In genomic region chr11:23634573-23634972, GRCm38 (mm10) we compare ENCODE assay signal across 18 mouse cellular contexts. TPM values are rescaled to one million over a fixed set of nuclear protein-coding genes. Genes with fewer than 3 reads are reported as not detected.
DNase-seq lines count a peak whose midpoint lies in the region; ATAC-seq and TF ChIP-seq lines count a peak whose summit lies in the region.
"Had no signal": no experiment of that assay in that cellular context is flagged by ENCODE, and none has a peak within 500 bp of the region (broad histone marks: within the 10 kb centered on the region; RNA-seq: fewer than 3 reads in every experiment).

No protein-coding gene starts in this region.

- no peaks in the 10 kb centered on the region for H3K9me3 ChIP-seq in erythroblast, embryonic 14.5 days (ENCODE audit: control insufficient read depth, low read length)
- H3K9me3 ChIP-seq in midbrain, postnatal 0 days (ENCODE audit: low read length) = no peaks in the 10 kb centered on the region
- no peaks in the 10 kb centered on the region for H3K9me3 ChIP-seq in midbrain, embryonic 11.5 days (ENCODE audit: control insufficient read depth, low read length)
- no peaks in the 10 kb centered on the region for H3K9me3 ChIP-seq in liver, embryonic 12.5 days (replicated peaks)
- H3K9me3 ChIP-seq: embryonic facial prominence, embryonic 12.5 days; G1E; limb, embryonic 13.5 days; midbrain, embryonic 10.5 days; neural tube, embryonic 12.5 days; stomach, embryonic 15.5 days had no signal

- peak; percentile 5 for DNase-seq in midbrain, postnatal 0 days (ENCODE audit: low spot score)
- no peak for DNase-seq in midbrain, embryonic 11.5 days (ENCODE audit: low spot score, missing footprints)
- no peak for DNase-seq in lung, postnatal 25 days (ENCODE audit: low spot score)
- DNase-seq in left cerebral cortex, adult 8-10 months (ENCODE audit: low spot score in 2 of 2) = no peak
- DNase-seq: adrenal gland, postnatal 14 days; B cell, adult 2 months; heart, adult 11 months; kidney, adult 8-10 months; thymus, postnatal 25 days had no signal

- H3K27me3 ChIP-seq in erythroblast, embryonic 14.5 days (ENCODE audit: control insufficient read depth) = no peaks in the 10 kb centered on the region
- no peaks in the 10 kb centered on the region for H3K27me3 ChIP-seq in midbrain, postnatal 0 days (ENCODE audit: insufficient read depth, low read length)
- no peaks in the 10 kb centered on the region for H3K27me3 ChIP-seq in midbrain, embryonic 11.5 days (ENCODE audit: control insufficient read depth, insufficient read depth, low read length)
- no peaks in the 10 kb centered on the region for H3K27me3 ChIP-seq in liver, embryonic 12.5 days (replicated peaks)
- H3K27me3 ChIP-seq: embryonic facial prominence, embryonic 12.5 days; limb, embryonic 13.5 days; neural tube, embryonic 12.5 days; stomach, embryonic 15.5 days had no signal

- ATAC-seq in erythroblast, adult 5-6 weeks (replicated peaks; ENCODE audit: low FRiP score, poor library complexity, severe bottlenecking) = no peak
- ATAC-seq in midbrain, postnatal 0 days (ENCODE audit: low FRiP score) = no peak
- ATAC-seq in midbrain, embryonic 11.5 days (ENCODE audit: low FRiP score) = no peak
- ATAC-seq in liver, embryonic 12.5 days = no peak

- H3K4me2 ChIP-seq in midbrain, postnatal 0 days (ENCODE audit: low read depth, low read length, poor library complexity, severe bottlenecking) = no peak overlapping the region
- no peak overlapping the region for H3K4me2 ChIP-seq in midbrain, embryonic 11.5 days
- peak overlapping the region; percentile 91 for H3K4me2 ChIP-seq in liver, embryonic 12.5 days

- no peak overlapping the region for H3K9ac ChIP-seq in midbrain, postnatal 0 days (replicated peaks; ENCODE audit: low read length, poor library complexity, severe bottlenecking)
- H3K9ac ChIP-seq in midbrain, embryonic 11.5 days (ENCODE audit: low read length) = no peak overlapping the region
- no peak overlapping the region for H3K9ac ChIP-seq in liver, embryonic 12.5 days

- no peaks in the 10 kb centered on the region; the same call in 1 of the 2 replicates for H3K36me3 ChIP-seq in erythroblast, embryonic 14.5 days (ENCODE audit: control insufficient read depth)
- no peaks in the 10 kb centered on the region for H3K36me3 ChIP-seq in midbrain, postnatal 0 days (ENCODE audit: insufficient read depth, low read length)
- H3K36me3 ChIP-seq in midbrain, embryonic 11.5 days (ENCODE audit: control insufficient read depth, insufficient read depth, low read length) = no peaks in the 10 kb centered on the region
- peaks cover 18% of the 10 kb centered on the region for H3K36me3 ChIP-seq in liver, embryonic 12.5 days
- H3K36me3 ChIP-seq: stomach, embryonic 15.5 days had no signal

- H3K4me1 ChIP-seq in erythroblast, embryonic 14.5 days (ENCODE audit: control insufficient read depth) = peaks cover 20% of the 10 kb centered on the region
- H3K4me1 ChIP-seq in midbrain, postnatal 0 days (ENCODE audit: insufficient read depth, low read length) = no peaks in the 10 kb centered on the region
- no peaks in the 10 kb centered on the region for H3K4me1 ChIP-seq in midbrain, embryonic 11.5 days (ENCODE audit: control insufficient read depth, insufficient read depth, low read length)
- peaks cover 14% of the 10 kb centered on the region for H3K4me1 ChIP-seq in liver, embryonic 12.5 days
- H3K4me1 ChIP-seq: limb, embryonic 13.5 days had no signal

- no peak for TF ChIP-seq CTCF in midbrain, postnatal 0 days (IDR thresholded peaks at IDR 0.05)

- H3K4me3 ChIP-seq in erythroblast, embryonic 14.5 days (replicated peaks) = peak overlapping the region; percentile 6
- H3K4me3 ChIP-seq in midbrain, postnatal 0 days (ENCODE audit: low read depth, low read length) = no peak overlapping the region
- H3K4me3 ChIP-seq in midbrain, embryonic 11.5 days (ENCODE audit: low read depth, low read length) = no peak overlapping the region
- peak overlapping the region; percentile 85; the same call in 1 of the 2 replicates for H3K4me3 ChIP-seq in liver, embryonic 12.5 days

- no peak overlapping the region for H3K27ac ChIP-seq in midbrain, postnatal 0 days (ENCODE audit: low read depth, low read length)
- H3K27ac ChIP-seq in midbrain, embryonic 11.5 days (ENCODE audit: low read depth, low read length) = no peak overlapping the region
- 0 out of 2 replicates have a peak overlapping the region, but pooled peaks have one; percentile 20 for H3K27ac ChIP-seq in liver, embryonic 12.5 days
- H3K27ac ChIP-seq: embryonic facial prominence, embryonic 12.5 days; limb, embryonic 13.5 days; midbrain, embryonic 10.5 days had no signal

- WGBS in midbrain, postnatal 0 days = 69% methylated on average over 8 of the region's 8 CpGs
- 81% methylated on average over 8 of the region's 8 CpGs for WGBS in midbrain, embryonic 11.5 days
- WGBS in liver, embryonic 12.5 days (ENCODE audit: insufficient replicate concordance) = 43% methylated on average over 8 of the region's 8 CpGs

RNA-seq across cellular contexts. Expression of gene 0610010F05Rik, which starts 1.1 kb away (rescaled TPM):
- polyA plus RNA-seq in erythroblast, embryonic 14.5 days (2012) = 0.05 and 0.06 TPM in 2 replicates
- 4.6 and 23.8 TPM in 2 replicates for total RNA-seq in erythroblast, adult 5-6 weeks (2015; ENCODE audit: low replicate concordance)
- 4.7 and 5.2 TPM in 2 replicates for total RNA-seq in erythroblast, adult 5-6 weeks (2017; ENCODE audit: low replicate concordance)
- 71.8 and 108 TPM in 2 replicates for total RNA-seq in midbrain, postnatal 0 days (2014; rRNA removed)
- polyA plus RNA-seq in midbrain, postnatal 0 days (2015; fragmentation: Nextera tagmentation; extraction: Ambion mirVana) = 125 and 130 TPM in 2 replicates
- 65.3 and 72.5 TPM in 2 replicates for polyA plus RNA-seq in midbrain, embryonic 11.5 days (2014; fragmentation: Nextera tagmentation; extraction: Ambion mirVana)
- 17.0 and 18.1 TPM in 2 replicates for polyA plus RNA-seq in liver, embryonic 12.5 days (2016; fragmentation: Nextera tagmentation; extraction: Ambion mirVana)
- total RNA-seq in left cerebral cortex, adult 8-10 months (2022) = 10 to 100 TPM; 35.6 to 41.9 (median 37.1) TPM

RNA-seq across cellular contexts. Expression of gene Pus10, which starts 30.9 kb away (rescaled TPM):
- polyA plus RNA-seq in erythroblast, embryonic 14.5 days (2012) = 0.07 and 0.21 TPM in 2 replicates
- total RNA-seq in erythroblast, adult 5-6 weeks (2015; ENCODE audit: low replicate concordance) = 7.7 and 16.3 TPM in 2 replicates
- total RNA-seq in erythroblast, adult 5-6 weeks (2017; ENCODE audit: low replicate concordance) = 8.9 and 9.2 TPM in 2 replicates
- total RNA-seq in midbrain, postnatal 0 days (2014; rRNA removed) = 11.2 and 13.6 TPM in 2 replicates
- 7.7 and 9.5 TPM in 2 replicates for polyA plus RNA-seq in midbrain, postnatal 0 days (2015; fragmentation: Nextera tagmentation; extraction: Ambion mirVana)
- polyA plus RNA-seq in midbrain, embryonic 11.5 days (2014; fragmentation: Nextera tagmentation; extraction: Ambion mirVana) = 19.1 and 20.7 TPM in 2 replicates
- polyA plus RNA-seq in liver, embryonic 12.5 days (2016; fragmentation: Nextera tagmentation; extraction: Ambion mirVana) = 21.8 and 22.6 TPM in 2 replicates
- total RNA-seq in left cerebral cortex, adult 8-10 months (2022) = 10 to 100 TPM; 12.2 to 18.0 (median 15.9) TPM

RNA-seq across cellular contexts. Expression of gene Pex13, which starts 31.2 kb away (rescaled TPM):
- 0.09 and 0.11 TPM in 2 replicates for polyA plus RNA-seq in erythroblast, embryonic 14.5 days (2012)
- total RNA-seq in erythroblast, adult 5-6 weeks (2015; ENCODE audit: low replicate concordance) = 4.2 and 6.9 TPM in 2 replicates
- 2.5 and 2.6 TPM in 2 replicates for total RNA-seq in erythroblast, adult 5-6 weeks (2017; ENCODE audit: low replicate concordance)
- total RNA-seq in midbrain, postnatal 0 days (2014; rRNA removed) = 17.9 and 24.6 TPM in 2 replicates
- 23.6 and 24.8 TPM in 2 replicates for polyA plus RNA-seq in midbrain, postnatal 0 days (2015; fragmentation: Nextera tagmentation; extraction: Ambion mirVana)
- polyA plus RNA-seq in midbrain, embryonic 11.5 days (2014; fragmentation: Nextera tagmentation; extraction: Ambion mirVana) = 45.0 and 49.3 TPM in 2 replicates
- 15.0 and 18.0 TPM in 2 replicates for polyA plus RNA-seq in liver, embryonic 12.5 days (2016; fragmentation: Nextera tagmentation; extraction: Ambion mirVana)
- 10 to 100 TPM; 18.2 to 29.2 (median 23.8) TPM for total RNA-seq in left cerebral cortex, adult 8-10 months (2022)

Comparison
In these comparisons a context has a peak if more than half of its experiments do, and no peak if none do; other contexts are left out.
1. H3K4me3 ChIP-seq: peak in erythroblast, embryonic 14.5 days (single experiment) and liver, embryonic 12.5 days (single experiment); none in midbrain, postnatal 0 days (single experiment) and midbrain, embryonic 11.5 days (single experiment).
2. RNA of gene 0610010F05Rik, which starts 1.1 kb away (polyA plus RNA-seq): 125 to 130 TPM in midbrain, postnatal 0 days, 65.3 to 72.5 TPM in midbrain, embryonic 11.5 days and 17.0 to 18.1 TPM in liver, embryonic 12.5 days; 0.05 to 0.06 TPM in erythroblast, embryonic 14.5 days; every median in the first group is over 10 times any median in the second.
3. RNA of gene Pex13, which starts 31.2 kb away (polyA plus RNA-seq): 45.0 to 49.3 TPM in midbrain, embryonic 11.5 days, 23.6 to 24.8 TPM in midbrain, postnatal 0 days and 15.0 to 18.0 TPM in liver, embryonic 12.5 days; 0.09 to 0.11 TPM in erythroblast, embryonic 14.5 days; every median in the first group is over 10 times any median in the second.